Mouse (Mus musculus) cerebellum, postnatal 4 days (tissue): ENCODE data around the gene Ifi27l2b.
A peak's percentile ranks its signal among the peaks of the same experiment; 100 is the strongest.

Source experiments
- DNase-seq, 2 experiments: peaks; one replicate each; pipeline ENCODE4 v3.0.0; 2022; ENCODE audit warnings: low spot score in 2 of 2, mixed read lengths in 1 of 2

Ifi27l2b gene

GRCm38 (mm10) chr12:103437601-103438000 lies 19.4 kb downstream of the Ifi27l2b start:
- DNase-seq = no peak

GRCm38 (mm10) chr12:103434861-103435260 lies 22.2 kb downstream of the Ifi27l2b start:
- DNase-seq = no peak

DNA sequence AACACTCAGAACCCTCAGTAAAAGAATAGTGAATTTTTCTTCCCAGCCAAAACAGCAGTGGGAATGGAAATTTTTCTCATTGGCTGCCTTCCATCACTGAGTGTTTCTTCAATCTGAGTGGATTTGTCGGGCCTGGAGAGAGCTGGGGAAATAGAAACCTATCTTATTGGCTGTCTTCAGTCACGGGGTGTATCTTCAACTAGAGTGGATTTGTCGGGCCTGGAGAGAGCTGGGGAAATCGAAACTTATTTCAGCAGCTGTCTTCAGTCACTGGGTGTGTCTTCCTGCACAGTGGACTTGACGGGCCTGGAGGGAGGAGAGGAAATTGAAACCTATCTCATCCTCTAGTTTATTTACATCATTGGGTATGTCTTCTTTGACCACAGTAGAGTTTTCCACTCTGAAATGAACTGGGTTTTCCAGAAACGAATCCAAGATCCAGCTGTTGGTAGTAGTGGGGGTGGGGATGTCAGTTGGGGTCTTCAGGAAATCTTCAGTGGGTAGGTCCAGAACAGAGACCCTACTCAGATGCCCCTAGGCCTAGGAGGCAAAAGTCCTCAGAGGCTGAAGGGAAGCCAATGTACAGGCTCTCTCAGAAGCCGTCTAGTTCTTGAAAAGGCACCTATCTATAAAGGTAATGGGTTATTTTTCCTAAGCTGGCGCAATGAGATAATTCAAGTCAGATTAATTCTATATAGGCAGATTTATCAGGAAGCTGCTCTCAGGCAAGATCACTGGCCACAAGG lies 22.9 kb downstream of the Ifi27l2b start, which contains the start of gene Ifi27:
Gene Ifi27 (plus strand): TSS at position 226 of the 746 bp plus-strand sequence.
- DNase-seq = no peak

DNA sequence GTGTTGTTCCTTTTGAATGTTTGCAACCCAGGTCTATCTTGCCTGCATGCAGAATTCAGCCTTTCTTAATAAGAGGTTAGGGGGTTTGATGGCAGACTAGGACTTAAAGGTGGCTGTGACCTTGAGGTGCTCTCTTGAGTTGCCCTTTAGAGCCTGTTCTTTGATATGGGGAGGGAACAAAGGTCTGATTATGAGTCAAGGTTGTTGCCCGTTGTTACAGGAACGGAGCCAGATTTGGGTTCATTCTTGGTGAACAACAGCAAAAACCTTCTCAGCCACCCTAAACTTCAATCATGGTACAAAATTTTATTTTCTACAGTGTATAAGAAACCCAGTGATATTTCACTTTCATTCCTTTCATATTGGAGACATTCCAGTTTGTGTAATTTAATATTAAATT lies 23.6 kb downstream of the Ifi27l2b start:
- no peak for DNase-seq

DNA sequence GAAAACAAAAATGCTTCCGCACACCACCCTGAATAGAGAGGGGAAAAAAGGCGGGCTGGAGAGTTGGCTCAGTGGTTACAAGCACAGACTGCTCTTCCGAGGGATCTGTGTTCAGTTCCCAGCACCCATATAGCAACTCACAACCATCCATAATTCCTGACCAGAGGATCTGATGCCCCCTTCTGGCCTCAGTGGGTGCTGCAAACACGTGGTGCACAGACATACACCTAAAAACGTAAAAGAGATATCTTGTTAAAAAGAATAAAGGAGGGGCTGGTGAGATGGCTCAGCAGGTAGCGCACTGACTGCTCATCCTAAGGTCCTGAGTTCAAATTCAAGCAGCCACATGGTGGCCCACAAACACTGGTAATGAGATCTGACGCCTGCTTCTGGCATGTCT lies 30.3 kb downstream of the Ifi27l2b start:
- no peak for DNase-seq

GRCm38 (mm10) chr12:103425729-103426470 lies 31.1 kb downstream of the Ifi27l2b start, which contains the start of gene Ddx24:
Gene Ddx24, minus strand, starts transcription at chr12:103425830.
- DNase-seq = peak; percentile 90 to 95

- DNase-seq = no peak
Measured at GRCm38 (mm10) chr12:103425016-103425728, 31.9 kb downstream of the Ifi27l2b start.

GRCm38 (mm10) chr12:103408144-103408543 lies 48.9 kb downstream of the Ifi27l2b start:
- DNase-seq = no peak

DNA sequence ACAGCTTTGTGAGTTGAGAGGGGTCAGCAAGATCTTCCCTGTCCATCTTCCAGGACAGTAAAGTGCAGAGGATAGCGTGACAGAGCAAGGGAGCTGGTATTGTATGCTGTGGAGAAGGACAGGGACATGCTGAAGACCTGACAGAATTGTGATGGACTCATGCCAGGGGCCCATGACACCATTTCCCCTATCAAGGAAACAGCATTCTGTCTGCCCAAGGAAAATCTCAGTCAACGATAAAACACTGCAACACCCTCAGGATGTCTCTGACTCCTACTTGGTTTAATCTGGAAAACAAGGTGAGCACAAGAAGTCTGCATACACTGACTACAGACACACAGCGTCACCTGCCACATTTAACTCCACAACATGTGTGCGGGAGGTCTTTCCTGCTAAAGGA lies 49.3 kb downstream of the Ifi27l2b start, which contains the start of gene 9330161L09Rik:
Gene 9330161L09Rik (minus strand): TSS at position 101 of the 400 bp plus-strand sequence.
- no peak for DNase-seq

DNA sequence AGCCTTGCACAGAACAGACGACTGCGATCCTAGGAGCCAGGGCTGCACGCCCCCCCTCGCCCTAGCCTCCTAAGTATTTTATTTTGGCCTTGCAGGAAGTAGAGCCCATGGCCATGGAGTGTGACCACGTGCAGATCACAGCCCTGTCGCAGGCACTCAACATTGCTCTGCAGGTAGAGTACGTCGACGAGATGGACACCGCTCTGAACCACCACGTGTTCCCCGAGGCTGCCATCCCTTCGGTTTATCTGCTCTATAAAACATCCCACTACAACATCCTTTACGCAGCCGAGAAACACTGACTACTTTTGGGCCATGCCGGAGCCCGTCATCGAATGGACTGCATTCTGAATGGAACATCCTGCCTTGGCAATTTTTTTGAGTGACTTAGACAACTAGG lies 52.9 kb downstream of the Ifi27l2b start:
- DNase-seq = no peak
